Mouse (Mus musculus): ENCODE measurements at regions not wholly inside any gene's neighbourhood (a gene's known extent, or its start where the extent isn't known, plus 50 kb on each side); places are given as distances from the start of the nearest gene placed in this dataset.
A peak's percentile ranks its signal among the peaks of the same experiment; 100 is the strongest.

DNA sequence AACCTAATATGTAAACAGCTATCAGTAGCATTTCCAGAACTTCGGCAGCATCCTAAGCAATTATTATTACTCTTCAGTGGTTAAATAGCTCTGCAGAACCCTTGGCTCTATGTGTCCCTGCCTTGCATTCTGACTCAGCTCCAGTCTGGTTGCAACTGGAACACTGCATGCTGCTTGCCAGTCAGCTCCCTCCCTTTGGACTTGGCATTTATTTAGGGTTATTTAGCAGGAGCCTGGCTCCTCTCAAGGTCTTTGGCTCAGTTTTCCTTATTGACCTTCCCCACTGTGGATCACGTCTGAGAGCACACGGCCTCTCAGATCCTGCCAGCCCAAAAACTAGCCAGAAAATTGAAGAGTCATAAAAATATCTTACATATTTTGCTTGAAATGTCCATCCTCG is 217.4 kb downstream of the Speer2 start:
- peak; percentile 50 to 74 for DNase-seq

DNA sequence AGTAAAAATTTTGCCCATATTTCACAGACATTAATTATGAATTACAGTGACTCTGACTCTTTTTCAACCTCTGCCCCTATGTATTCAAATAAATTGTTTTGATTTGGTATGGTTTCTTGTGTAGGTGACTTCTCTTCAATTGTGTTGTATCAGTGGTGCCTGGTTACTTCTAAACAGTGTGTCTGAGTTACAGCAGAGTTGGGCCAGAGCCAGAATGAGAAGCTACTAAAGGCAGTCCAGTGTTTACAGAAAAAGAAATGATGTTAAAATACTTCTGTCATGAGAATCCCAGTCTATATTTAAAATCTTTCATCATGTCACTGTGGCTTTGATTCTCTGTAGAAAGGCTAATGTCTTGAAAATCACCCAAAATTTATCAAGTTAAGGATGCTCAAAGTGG is 255.8 kb downstream of the Speer2 start:
- no peak for DNase-seq

DNA sequence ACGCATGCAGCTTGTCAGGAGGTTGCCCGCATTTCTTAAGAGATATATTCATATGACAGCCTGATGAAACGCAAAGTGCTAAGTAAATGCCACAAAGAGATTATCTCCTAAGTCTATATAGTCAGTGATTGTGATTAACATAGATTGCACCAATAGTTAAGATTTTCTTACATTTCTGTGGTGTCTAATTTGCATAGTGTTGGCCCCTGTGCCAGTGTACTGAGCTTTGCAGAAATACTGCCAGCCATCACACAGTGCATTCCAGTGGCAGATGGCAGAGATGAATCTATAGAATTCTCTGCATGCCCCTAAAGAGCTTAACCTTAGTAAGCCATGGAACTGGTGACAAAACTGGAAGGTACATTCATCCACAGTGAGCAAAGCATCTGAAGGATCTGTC is 262.6 kb downstream of the Speer2 start:
- no peak for DNase-seq

- peak; percentile 11 to 36 for DNase-seq
Observed at GRCm38 (mm10) chr16:69577205-69577604, 286.3 kb downstream of the Speer2 start.

DNA sequence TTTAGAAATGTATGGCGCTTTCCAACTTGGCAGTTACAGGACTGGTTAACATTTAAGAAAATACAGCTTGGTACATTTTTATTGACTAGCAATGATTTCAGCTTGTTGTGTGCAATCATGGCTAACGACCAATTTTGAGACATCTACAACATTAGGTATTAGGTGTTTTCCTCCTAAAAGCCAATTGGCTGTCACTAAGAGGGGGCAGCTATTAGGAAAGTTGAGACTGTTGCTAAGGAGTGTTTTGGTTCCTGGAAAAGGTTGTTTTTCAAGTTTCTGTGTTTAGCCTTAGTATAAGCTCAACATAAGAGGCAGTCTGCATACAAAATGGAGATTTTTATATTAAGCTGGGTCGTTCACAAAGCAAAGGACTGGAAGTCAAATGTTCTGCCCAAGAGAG is 295.4 kb downstream of the Speer2 start:
- DNase-seq = no peak

DNA sequence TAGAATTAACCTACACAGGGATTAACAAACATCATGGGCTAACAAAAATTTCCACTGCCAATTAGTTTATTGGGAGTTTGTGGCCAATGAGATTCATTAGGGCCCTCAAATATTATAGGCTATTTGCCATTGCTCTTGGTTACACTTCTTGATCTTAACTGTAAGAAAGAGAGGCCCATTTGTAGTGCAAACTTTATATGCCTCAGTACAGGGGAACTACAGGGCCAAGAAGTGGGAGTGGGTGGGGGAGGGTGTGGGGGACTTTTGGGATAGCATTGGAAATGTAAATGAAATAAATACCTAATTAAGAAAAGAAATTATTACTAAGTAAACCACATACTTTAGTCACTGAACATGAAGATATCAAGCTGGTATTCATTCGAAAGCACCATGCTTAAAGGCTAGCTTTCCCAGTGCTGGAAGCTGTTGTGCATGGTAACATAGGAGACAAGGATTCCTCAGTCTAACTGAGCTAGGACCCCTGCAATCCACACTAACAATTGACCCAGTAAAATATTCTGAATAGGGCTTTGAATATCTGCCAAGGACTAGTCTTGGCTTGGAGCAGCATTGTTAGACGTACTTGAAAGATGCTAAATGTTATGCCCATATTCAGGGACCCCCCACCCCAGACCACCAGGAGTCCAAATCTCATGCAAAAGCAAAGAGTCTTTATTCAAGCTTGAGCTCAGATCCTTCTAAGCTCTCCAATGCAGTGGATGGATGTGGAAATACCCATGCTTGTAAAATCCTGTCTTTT is 295.9 kb downstream of the Speer2 start:
- no peak for DNase-seq
